Mouse (Mus musculus) layer of hippocampus, postnatal 14 days (tissue): ENCODE measurements at regions not wholly inside any gene's neighbourhood (a gene's known extent, or its start where the extent isn't known, plus 50 kb on each side); places are given as distances from the start of the nearest gene placed in this dataset.
"Not testable (repeated sequence)": the region's sequence is repeated elsewhere in the genome, so short reads cannot be mapped to it uniquely, and the experiment has no call there.

ENCODE experiments used
- DNase-seq, 2 experiments: peaks; one replicate each; pipeline ENCODE4 v3.0.0; 2021 to 2022; ENCODE audit warnings: low spot score in 2 of 2, mixed read lengths in 1 of 2

DNA sequence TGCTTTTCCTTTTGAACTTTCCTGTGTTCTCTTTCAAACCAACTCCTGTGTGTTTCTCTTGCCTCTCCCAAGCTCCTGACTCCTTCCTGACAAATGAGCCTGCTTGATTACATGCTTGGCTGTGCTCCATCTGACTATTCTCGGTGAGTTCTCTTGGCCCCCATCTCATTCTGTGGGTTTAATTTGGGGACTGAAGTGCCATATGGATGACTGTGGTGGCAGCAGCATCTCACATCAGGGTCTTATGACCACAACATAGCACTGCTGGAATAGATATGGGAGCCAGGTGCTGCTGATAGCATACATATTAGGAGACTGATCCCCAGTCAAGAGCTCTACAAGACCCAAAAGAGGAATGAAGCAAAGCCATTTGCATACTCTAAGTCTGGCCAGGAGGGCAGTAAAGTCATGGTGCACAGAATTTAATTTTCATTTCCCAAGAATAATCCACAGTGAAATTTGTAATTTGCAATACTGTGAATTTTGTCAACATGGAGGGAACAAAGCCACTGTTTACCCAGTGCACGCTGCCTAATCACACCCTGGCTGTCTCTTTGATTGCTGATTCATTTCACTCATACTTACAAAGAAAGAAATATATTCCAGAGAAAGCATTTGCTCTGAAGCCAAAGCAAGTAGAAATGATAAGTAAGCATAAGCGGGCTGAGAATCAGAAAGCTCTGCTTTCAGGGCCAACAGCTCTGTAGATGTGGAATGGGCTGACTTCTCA, 1478.4 kb upstream of the Gm7489 start:
- DNase-seq, result no peak

DNA sequence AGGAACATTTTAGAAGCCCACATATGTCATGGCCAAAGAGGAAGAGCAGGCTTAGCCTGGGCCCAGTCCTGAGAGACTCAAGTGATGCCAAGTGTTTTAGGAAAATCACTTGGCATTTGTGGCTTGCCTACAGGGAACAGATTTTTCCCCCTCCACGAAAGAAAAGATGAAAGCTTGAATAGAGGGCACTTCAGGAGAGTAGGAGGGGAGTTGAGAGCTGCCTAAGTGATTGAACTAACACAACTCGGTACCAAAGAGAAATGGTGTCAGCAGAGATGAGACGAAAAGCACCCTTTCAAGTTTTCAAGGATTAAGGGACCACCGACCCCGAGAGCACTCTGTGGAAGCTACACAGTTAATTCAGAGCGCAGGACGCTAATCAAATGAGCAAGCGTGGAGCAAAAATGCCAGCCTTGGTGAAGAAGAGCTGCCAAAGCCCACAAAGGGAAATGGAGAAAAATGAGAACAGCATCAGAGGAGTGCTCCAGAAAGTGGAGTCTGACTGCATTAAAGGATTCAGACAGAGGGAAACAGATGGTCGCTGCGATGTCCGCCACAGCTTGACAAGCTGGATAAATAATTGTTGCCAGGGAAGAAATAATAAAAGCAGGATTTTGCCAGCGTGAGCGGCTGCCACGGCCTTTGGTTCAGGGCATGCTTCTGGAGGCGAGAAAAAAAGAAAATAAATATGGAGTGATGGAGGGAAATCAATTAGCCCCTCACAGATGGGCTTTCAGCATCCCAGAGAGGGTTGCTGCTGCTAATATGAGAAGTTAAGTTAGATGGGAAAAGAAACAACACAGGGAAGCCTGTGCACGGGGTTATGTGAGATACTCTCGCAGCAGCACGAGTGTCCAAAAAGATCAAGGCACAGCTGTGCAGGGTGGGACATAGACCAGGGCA, 1471.6 kb upstream of the Gm7489 start:
- DNase-seq, result peak; percentile 67 to 88

DNA sequence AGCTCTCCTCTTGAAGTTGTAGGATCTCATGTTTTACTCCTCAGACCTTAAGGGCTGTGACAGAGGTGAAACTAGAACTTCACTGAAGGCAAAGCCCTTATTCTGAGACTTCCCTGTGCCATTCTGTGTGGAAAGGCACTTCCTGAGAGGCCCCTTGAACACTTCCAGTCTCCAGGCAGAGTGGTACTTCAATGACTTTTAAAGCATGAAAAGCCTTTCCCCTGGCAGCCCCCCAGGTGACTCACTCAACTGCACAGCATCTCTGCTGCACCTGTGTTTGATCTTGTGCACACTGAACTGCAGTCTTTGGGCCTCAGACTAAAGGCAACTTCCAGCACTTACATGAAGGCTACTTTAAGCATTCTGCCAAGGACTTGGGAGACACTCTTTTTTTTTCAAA, 1458.7 kb upstream of the Gm7489 start:
- DNase-seq, result no peak

- no peak for DNase-seq
Observed at GRCm38 (mm10) chr15:52430491-52431158, 1454.1 kb upstream of the Gm7489 start.

DNA sequence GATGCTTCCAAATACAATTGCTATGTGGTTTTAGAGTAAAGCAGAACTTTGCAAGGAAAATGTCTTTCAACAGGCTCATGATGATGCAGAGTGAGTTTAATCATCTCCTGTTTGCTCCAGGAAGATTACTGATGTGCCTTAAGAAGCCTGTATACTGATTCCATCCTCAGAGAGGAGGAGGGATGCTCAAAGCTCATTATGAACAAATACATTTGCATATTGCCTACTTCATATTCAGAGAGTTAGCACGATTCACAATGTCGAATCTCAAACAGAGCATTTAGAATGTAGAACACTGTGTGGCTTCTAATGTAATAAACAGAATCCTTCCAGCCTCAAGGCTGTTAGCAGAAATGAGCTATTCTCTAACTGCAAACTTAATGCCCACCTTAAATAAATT, 1451.1 kb upstream of the Gm7489 start:
- DNase-seq, result no peak

- DNase-seq, result peak in 1 of 2 experiments; percentile 10
Observed at GRCm38 (mm10) chr15:52438403-52438802, 1446.3 kb upstream of the Gm7489 start.

GRCm38 (mm10) chr15:52458782-52459181, 1425.9 kb upstream of the Gm7489 start:
- peak; percentile 88 to 92 for DNase-seq

DNA sequence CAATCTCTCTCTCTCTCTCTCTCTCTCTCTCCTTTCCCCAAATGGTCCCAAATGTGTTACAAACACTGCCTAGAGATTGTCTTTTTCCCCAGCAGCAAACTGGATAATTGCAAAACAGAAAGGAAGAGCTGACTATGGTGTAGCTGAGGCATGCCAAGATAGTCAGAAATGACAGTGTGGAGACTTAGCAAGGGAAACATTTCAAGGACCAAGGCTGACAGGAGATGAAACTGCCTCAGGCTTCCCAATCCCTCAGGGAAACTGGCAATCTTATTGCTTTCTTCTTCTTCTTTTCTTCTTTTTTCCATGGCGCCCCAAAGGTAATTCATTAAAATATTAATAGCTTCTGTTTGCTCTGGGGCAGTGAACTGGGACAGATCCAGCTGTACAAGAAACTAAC, 1425.4 kb upstream of the Gm7489 start:
- DNase-seq, result no peak

DNA sequence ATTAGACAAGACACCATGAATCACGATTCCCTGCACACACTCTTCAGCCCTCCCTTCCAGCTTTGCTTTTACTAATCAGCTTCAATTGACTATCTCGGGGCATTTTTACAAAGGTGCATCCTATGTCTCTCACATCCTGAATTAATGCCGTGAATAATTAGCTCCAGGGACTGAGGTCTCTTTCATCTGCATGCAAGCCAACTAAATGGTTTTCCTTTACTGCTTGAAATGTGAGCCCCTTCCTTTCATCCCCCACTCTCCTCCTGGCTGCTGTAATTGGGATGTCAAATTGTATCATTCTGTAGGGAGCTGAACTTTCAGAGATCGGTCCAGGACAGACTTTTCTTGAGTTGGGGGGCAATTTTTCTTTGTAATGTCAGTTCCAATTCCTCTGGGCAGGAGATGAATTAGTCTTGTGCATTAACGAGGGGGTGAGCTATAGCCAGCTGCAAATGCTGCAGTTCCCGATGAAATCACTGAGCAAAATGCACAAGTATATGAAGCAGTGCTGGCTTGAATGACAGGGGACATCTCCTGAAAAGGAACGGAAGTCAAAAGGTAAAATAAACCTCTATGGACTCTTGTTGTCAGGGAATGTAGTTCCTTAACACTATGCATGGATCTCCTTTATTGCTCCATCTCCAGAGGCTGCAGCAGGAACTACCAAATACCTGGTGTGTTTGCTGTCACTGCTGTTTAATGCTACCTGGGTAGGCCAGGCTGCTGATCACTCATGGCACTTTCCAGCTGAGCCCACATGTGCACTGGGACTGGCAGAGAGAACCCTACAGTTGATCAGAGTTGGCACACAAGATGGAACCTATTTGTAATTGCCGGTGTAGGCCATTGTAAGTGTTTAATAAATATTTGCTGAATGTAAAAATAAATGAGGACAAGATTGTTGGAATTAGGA, 1420.2 kb upstream of the Gm7489 start:
- no peak for DNase-seq

DNA sequence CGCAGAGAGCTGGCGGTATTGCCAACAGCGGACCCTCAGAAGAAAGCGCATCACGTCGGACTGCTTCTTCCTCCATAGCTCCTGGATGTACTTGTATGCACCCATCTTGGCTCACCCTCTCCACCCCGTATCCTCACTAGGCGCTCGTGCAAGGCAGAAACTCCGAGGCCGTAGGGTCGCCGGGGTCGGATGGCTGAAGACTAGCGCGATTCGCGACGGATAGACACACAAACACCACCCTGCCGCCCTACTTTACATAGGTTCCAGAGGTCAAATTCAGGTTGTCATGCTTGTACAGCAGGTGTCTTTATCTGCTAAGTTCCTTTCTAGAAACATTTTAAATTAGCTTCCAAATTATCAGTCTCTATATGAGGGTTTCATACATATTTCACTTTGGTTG, 1406.6 kb upstream of the Gm7489 start:
- not testable (repeated sequence) for DNase-seq

DNA sequence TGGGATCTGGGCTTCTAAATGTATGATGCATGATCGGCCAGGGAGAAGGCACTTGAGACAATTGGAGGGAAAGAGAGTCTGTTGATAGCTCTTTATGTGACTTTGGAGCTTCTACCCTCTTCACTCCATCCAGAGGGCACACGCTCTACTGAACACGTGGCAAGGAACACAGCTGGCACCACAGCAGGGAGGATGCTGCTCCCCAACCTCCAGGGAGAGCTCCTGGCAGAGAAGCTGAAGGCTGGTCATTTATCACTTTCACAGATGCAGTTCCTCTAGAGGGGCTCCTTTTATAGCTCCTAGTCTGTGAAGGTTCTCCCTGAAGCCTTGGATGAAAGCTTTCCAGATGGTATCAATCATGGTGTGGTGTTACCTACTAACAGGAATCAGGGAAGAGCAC, 1403.9 kb upstream of the Gm7489 start:
- DNase-seq, result no peak

DNA sequence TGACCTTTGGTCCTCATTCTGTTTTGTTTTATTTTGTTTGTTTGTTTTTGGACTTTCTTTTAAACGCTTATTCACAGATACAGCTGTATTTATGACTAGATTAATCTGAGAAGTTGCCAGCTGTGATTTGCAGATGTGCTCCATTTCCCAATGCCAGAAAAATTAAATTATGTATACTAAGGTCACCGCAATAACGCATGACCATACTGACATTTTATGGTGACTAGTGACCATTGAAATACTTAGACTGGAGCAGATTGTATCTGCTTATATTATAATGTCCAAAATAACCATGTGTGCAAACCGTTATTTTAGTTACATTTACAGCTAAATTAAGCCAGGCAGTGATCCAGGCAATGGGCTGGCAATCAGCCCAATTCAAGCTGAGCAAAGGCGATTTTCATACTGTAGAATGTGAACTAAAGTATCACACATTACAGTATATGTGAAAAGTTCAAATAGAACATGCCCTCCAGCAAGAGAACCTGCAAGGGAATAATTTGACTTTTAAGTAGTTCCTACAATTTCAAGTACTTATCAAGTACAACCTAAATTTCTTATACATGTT, 1401.0 kb upstream of the Gm7489 start:
- DNase-seq, result no peak

DNA sequence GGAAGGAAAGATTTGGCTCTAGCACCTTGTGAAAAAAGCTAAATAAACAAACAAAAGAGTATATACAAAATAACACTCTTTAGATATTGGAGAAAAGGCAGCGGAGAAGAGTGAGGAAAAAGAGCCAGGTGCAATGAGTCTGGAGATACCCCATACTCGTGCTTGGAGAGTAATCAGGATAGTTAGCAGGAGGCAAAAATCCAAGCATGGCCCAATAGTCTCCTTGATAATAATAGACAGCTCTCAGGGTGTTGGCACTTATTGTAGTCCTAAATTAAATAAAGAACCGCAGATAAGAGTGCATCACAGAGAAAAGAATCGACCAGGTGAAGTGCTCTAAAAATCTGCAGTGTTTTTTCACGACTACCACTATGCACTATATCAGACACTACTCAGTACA, 1400.4 kb upstream of the Gm7489 start:
- DNase-seq, result no peak

- DNase-seq, result peak in 1 of 2 experiments; percentile 52
Observed at GRCm38 (mm10) chr15:52505278-52505831, 1379.4 kb upstream of the Gm7489 start.

DNA sequence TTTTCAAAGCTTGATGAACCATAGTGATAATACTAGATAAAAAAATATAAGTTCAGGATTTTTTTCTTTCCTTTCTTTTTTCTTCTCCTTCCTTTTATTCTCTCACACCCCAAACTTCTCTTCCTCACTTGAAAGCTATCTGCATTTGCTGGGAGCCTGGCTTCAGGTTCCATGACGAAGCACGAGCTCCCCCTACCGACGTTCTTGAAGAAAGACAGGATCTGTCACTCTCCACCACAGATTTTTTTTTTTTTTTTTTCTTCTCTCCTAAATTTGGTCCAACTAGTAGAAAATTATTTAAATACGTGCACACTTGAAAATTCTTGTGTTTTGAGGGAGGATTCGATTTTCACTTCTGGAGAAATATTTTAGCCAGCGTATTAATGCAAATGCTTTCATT, 1377.8 kb upstream of the Gm7489 start:
- DNase-seq, result peak; percentile 23 to 55

GRCm38 (mm10) chr15:52508609-52509008, 1376.1 kb upstream of the Gm7489 start:
- DNase-seq, result no peak

DNA sequence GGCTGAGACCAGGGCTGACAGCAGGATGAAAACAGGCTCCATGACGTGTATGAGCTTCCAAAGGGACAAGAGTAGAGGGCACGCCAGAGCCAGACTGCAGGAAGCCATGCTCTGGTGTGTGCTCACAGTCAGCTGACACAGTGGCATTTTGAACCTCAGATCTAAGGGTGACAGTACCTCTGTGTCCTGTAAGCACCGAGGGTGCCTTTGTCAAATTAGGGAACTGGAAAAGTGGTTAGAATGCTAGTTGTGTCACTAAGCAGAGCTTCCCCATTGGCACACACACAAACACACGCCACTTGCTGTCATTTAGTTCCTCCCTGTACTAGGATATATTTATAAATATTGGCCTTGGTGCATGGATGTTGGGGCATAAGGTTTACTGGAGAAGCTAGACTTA, 1374.6 kb upstream of the Gm7489 start:
- no peak for DNase-seq

GRCm38 (mm10) chr15:52536594-52536993, 1348.1 kb upstream of the Gm7489 start:
- DNase-seq, result peak in 1 of 2 experiments; percentile 38

DNA sequence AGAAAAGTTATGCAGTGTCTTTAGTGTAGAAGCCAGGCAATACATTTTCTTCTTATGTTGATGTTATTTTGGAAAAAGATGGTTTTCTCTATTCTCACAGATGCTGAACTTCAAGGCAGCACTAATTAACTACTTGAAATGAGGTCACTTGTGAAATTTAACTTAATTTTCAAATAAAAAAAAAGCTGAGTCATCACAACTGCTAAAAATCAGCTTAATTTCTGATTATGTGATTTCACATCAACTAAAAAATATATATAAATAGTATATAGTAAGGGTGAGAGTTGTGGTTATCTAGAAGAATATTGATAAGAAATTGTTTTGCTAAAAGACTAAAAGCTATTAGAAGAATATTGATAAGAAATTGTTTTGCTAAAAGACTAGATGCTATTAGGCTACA, 1326.0 kb upstream of the Gm7489 start:
- no peak for DNase-seq

DNA sequence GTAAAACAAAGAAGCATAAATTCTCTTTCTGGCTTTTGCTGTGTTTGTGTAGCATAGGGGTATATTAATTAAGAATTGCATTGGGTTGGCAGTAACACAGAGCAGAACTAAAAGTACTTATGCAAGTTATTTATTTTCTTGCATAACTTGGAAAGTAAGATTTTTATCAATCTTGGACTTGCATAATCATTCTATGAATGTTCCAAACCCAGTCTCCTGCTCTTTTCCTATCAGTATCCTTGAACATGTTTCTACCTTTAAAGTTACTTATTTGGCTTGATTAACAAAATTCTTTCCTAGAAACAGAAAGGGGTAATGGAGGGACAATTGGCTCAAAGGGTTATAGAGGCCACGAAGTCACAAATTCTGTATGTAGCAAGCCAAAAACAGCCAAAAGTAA, 1320.6 kb upstream of the Gm7489 start:
- DNase-seq, result no peak
